Mouse (Mus musculus) spleen, adult 18-20 months (tissue): ENCODE results near the gene Strada.
"Not testable (repeated sequence)": the region's sequence is repeated elsewhere in the genome, so short reads cannot be mapped to it uniquely, and the experiment has no call there.

Experiments
- DNase-seq, 2 experiments: peaks; one replicate each; pipeline ENCODE4 v3.0.0; 2022; ENCODE audit warnings: mixed read lengths in 2 of 2

The Strada gene

GRCm38 (mm10) chr11:106154770-106155169 lies 47.2 kb downstream of the Strada start:
- peak in 1 of 2 experiments; percentile 17 for DNase-seq

- no peak for DNase-seq
Measured at GRCm38 (mm10) chr11:106154091-106154490, 47.9 kb downstream of the Strada start.

- DNase-seq, result no peak
Measured at GRCm38 (mm10) chr11:106152132-106152531, 49.8 kb downstream of the Strada start.

GRCm38 (mm10) chr11:106151219-106151618 lies 50.7 kb downstream of the Strada start:
- no peak for DNase-seq

- peak in 1 of 2 experiments; percentile 9 for DNase-seq
Measured at GRCm38 (mm10) chr11:106134580-106135528, 67.1 kb downstream of the Strada start.

- no peak for DNase-seq
Measured at GRCm38 (mm10) chr11:106132516-106132915, 69.5 kb downstream of the Strada start.

- no peak for DNase-seq
Measured at GRCm38 (mm10) chr11:106129477-106129876, 72.5 kb downstream of the Strada start.

GRCm38 (mm10) chr11:106126727-106127373 lies 75.1 kb downstream of the Strada start:
- DNase-seq, result not testable (repeated sequence)

GRCm38 (mm10) chr11:106125827-106126226 lies 76.1 kb downstream of the Strada start:
- no peak for DNase-seq

GRCm38 (mm10) chr11:106124784-106125183 lies 77.2 kb downstream of the Strada start:
- no peak for DNase-seq

- DNase-seq, result peak; percentile 27 to 47
Measured at GRCm38 (mm10) chr11:106122736-106123135, 79.2 kb downstream of the Strada start.

- no peak for DNase-seq
Measured at GRCm38 (mm10) chr11:106122221-106122620, 79.7 kb downstream of the Strada start.
